Mouse (Mus musculus): ENCODE measurements around the gene Tenm2. TPM values are rescaled to one million over a fixed set of nuclear protein-coding genes. Genes with fewer than 3 reads are reported as not detected.

Gene Tenm2
- not detected for polyA plus RNA-seq (2017; shearing (Covaris generic))

GRCm38 (mm10) chr11:37235914-37236600, at the start of gene Tenm2:
Gene Tenm2, minus strand, starts transcription at chr11:37235964.

GRCm38 (mm10) chr11:35980411-35980917, 1255.3 kb downstream of the Tenm2 start, which contains the start of gene Wwc1:
Gene Wwc1, minus strand, starts transcription at chr11:35980527.

Measured in naive thymus-derived CD4-positive, alpha-beta T cell, adult 5 months (primary cell).